Mouse (Mus musculus) effector memory CD4-positive, alpha-beta T cell, adult 5 months (primary cell): ENCODE results near the gene Prpf8. TPM values are rescaled to one million over a fixed set of nuclear protein-coding genes. Genes with fewer than 3 reads are reported as not detected.

Experiments used
- polyA plus RNA-seq: library from polyadenylated mRNA; unstranded; fragments of 100-300 nt; shearing (Covaris generic); gene quantifications from one replicate; pipeline ENCODE4 v1.2.1, GENCODE M21; 2017

Prpf8 gene
- 47.3 TPM for polyA plus RNA-seq

GRCm38 (mm10) chr11:75486601-75487285, at the start of gene Prpf8:
Gene Prpf8 (plus strand): TSS chr11:75486816.

DNA sequence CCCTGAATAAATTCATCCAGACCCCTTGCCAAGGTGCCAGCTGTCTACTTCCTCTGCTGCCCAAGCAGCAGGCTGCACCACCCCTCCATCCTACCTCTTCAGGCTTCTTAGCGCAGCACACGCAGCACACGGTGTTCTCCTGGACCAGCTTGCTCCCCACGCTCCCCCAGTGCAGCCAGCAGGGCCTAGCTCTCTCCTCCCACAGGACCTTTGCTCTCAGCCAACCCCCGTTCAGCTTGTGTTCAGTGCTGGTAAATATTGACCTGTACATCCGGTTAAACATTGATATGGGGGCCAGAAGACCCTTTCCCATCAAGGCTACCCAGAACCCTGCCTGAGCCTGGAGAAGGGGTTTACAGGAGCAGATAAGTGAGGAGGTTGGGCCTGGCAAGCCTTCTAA, 47.3 kb upstream of the Prpf8 start, which contains the start of gene Serpinf2:
Serpinf2 (minus strand) TSS at position 229 of the 400 bp plus-strand sequence.

GRCm38 (mm10) chr11:75453991-75454930, 32.4 kb upstream of the Prpf8 start, which contains the start of gene Wdr81:
Gene Wdr81 (minus strand): TSS chr11:75454717.

DNA sequence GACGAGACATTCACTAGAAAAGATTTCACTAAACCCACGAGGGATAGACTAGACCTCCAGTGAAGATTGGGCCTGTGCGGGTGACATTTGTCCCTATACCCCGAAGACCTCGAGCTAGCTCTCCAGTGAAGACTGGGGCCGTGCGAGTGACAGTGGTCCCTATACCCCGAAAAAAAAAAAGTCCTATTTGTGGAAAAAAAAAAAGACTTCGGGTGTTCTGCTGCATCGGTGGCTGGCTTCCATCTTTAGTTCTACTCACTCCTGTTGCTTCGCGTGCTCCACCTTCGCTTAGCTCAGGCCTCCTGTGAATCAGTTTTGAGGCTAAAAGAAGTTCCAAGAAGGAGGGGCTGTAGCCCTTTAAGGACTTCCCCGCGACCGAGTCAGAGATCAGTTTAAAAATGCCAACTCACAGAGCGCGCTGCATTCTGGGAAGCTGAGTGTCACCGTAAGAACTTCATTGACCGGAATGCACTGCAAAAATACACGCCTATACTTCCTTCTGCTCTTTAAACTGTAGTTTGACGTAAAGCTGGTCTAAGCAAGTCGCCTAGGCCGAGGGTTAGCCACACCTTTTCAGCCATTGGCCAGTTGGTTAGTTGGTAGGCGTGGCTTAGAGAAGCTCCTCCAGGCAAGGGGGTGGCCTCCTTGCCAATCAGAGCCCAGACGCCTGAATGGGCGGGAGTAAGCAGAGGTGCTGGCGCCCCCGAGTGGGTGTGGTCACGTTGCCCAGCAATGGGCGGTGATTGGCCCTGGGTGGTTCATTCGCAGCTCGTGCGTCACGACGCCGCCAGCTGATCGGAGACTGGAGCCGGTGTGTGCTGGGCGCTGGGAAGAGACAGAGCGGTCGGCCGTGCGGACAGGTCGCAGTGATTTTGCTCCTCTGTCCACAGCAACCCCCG, 25.5 kb upstream of the Prpf8 start, which contains the start of gene Tlcd2:
Tlcd2 (plus strand) TSS at position 872 of the 899 bp plus-strand sequence.

DNA sequence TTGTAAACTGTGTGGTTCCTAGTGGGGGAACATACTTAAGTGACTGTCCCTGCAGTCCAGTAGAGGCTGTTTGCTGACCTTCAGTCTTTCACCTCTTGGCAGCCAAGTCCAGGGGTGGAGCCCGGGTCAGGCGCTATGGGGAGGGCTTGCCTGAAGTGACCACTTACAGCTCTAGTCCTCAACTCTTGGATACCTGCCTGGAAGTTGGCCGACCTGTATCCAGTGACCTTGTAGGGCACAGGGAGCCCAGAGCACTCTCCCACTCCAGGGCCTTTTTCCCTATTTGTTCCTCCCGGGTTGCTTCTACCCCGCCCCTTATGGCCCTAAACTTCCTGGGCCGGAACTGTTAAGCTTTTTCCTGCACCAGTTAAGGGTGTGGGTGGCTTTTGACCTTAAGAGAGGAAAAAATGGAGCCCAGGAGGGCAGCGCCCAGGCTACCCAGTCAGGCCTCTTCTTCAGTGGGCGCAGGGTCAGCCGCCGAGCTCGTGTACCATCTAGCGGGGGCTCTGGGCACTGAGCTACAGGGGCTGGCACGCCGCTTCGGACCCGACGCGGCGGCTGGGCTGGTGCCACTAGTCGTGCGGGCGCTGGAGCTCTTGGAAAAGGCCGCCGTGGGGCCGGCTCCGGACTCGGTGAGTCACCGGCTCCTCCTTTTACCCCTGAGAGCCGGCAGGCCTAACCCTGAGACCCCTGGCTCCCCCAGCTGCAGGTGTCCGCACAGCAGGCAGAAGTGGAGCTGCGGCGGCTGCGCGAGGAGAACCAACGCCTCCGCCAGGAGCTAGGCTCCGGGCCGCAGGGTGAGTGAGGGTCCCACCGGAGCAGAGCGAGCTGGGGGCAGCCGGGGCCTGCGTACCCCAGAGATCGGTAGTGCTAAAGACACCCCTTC, 23.4 kb downstream of the Prpf8 start, which contains the start of gene Rilp:
Rilp (plus strand) TSS at position 354 of the 886 bp plus-strand sequence.

DNA sequence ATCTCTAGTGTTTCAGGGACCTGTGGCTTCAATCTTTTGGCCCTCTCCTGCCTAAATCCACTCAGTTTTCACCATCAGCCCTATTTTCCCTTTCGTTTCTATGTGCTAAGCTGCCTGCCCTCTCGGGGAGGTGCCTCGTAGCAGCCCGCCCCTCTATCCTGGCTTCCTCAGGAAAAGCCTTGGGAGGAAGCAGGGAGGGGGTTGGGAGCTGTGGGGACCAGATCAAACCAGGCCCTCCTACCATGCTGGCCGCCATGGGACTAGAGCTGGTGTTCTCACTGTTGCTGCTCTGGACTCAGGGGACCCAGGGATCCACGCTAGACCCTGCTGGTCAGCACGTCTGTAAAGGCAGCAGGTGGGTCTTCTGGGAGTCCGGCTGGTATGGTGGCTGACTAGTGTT, 26.7 kb downstream of the Prpf8 start, which contains the start of gene Scarf1:
Scarf1 (plus strand) TSS at position 205 of the 400 bp plus-strand sequence.

DNA sequence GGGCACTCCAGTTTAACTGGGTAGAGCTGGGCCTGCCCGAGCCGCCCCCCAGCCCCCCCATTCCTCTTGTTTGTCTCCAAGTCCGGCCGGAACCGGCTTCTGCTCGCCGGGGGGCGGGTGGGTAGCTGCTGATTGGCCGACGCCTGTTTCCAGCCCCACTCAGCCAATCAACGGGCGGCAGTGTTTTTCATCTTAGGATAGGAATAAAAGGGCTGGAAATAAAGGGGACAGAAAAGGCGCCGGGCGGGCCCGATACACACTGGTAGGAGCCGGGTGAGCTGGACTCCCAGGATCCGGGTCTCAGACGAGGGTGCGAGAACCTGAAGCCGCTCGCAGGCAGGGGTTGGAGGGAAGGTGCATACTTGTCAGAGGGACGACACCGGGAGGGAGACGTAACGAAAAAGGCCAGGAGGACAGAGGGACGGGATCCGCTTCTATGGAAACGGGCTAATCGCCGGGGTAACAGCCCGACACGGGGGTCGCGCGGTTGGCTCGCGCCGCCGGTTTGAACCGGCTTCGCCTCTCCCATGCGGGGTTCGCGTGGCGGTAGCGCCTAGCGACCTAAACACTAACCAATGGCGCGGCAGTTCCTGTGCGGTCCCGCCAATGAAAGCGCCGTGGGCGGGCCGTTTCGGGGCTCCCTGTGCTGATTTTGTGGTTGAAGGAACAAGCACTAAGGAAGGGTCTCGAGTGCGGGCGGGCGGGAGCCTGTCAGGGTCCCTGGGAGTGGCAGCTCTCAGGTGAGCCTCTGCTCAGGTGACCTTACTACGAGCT, 45.0 kb downstream of the Prpf8 start, which contains the start of gene Slc43a2:
Slc43a2 (plus strand) TSS at position 226 of the 774 bp plus-strand sequence.

Other genes with a start within 250 kb of the Prpf8 start
- 101 TPM for gene Rpa1, start 138.5 kb upstream of the Prpf8 start, polyA plus RNA-seq
- 20.9 TPM for gene Smyd4, start 138.4 kb upstream of the Prpf8 start, polyA plus RNA-seq
- gene Serpinf1, start 64.1 kb upstream of the Prpf8 start, polyA plus RNA-seq = 0.65 TPM
- gene Serpinf2, start 47.2 kb upstream of the Prpf8 start, polyA plus RNA-seq = not detected
- 9.1 TPM for gene Wdr81, start 32.1 kb upstream of the Prpf8 start, polyA plus RNA-seq
- gene Tlcd2, start 25.1 kb upstream of the Prpf8 start, polyA plus RNA-seq = 2.9 TPM
- not detected for gene Rilp, start 23.3 kb downstream of the Prpf8 start, polyA plus RNA-seq
- not detected for gene Scarf1, start 26.7 kb downstream of the Prpf8 start, polyA plus RNA-seq
- gene Slc43a2, start 44.9 kb downstream of the Prpf8 start, polyA plus RNA-seq = 18.7 TPM
- gene Pitpna, start 101.3 kb downstream of the Prpf8 start, polyA plus RNA-seq = 297 TPM
- 76.3 TPM for gene Inpp5k, start 144.2 kb downstream of the Prpf8 start, polyA plus RNA-seq
- gene Myo1c, start 163.7 kb downstream of the Prpf8 start, polyA plus RNA-seq = 14.9 TPM
- 82.3 TPM for gene Crk, start 192.4 kb downstream of the Prpf8 start, polyA plus RNA-seq
- 185 TPM for gene Ywhae, start 246.1 kb downstream of the Prpf8 start, polyA plus RNA-seq